Mouse (Mus musculus) gastrocnemius, postnatal 36 days (tissue): ENCODE results near the gene Zfp213. TPM values are rescaled to one million over a fixed set of nuclear protein-coding genes. Genes with fewer than 3 reads are reported as not detected.
"Not testable (repeated sequence)": the region's sequence is repeated elsewhere in the genome, so short reads cannot be mapped to it uniquely, and the experiment has no call there.

Source experiments
- DNase-seq, 2 experiments: peaks; one replicate each; pipeline ENCODE4 v3.0.0; 2022
- intact Hi-C: fragments of 180-260 bp; cut with DNase I; formaldehyde crosslinking; loops from one replicate; pipeline ENCODE4 v1.15.1; 2025
- total RNA-seq, 2 experiments: library from RNA; stranded (reverse); gene quantifications; 2 replicates each; pipeline ENCODE4 v1.2.3; 2021

The Zfp213 gene
- total RNA-seq, 2 experiments from 2014 or later, result 1.8 TPM

DNA sequence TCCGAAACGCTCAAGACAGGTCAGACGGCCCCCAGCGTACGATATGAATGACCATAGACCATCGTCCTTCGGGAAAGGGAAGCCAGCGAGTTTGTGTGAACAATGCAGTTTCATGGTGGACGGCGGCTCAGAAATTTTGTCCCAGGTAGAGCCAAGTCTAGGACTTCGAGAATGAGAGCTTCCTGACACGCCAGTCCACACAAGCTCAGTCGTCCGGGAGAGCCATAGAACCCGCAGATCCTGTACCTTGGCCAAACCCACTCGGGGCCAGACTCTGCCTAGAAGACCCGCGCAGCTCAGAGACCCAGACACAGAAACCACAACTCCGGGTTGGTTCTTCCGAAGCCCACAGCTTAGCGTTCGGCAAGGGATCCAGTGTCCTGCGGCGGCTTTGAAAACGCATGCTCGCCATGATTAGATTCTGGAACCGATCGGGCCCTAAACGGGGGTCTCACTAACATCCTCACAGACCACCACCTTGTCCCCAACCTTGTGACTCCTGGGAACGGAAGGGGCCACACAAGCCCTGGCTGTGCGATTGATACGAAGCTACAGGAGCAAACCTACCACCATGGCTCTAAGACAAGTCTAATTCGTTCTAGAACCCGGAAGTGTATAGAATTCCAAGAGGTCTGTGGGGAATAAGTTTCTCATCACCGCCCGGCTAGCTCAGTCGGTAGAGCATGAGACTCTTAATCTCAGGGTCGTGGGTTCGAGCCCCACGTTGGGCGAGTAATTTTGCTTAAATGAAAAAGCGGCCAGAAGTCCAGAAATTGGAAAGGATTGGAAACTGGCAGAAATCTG is 17.1 kb downstream of the Zfp213 start:
- peak; percentile 64 to 78 for DNase-seq
- intact Hi-C loops, result loop anchor here (10.0 kb wide), 1 partner anchor 352 kb away; the partner anchor contains the start of gene Zfp40

DNA sequence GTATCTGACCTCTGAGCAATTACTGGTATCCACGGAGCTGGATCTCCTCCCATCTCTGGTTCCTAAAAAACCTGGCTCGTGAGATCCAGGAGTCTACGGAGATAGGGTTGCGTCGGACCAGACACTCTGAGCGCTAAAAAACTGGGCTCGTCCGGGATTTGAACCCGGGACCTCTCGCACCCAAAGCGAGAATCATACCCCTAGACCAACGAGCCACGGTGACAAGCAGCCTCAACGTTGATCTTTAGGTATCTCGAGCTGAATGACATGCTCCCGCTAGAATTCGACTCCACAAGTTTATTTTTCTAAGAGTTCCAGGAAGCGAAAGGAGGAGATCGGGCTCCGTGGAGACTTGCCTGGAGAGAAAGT is 17.7 kb downstream of the Zfp213 start:
- intact Hi-C loops, result loop anchor here (10.0 kb wide), 1 partner anchor 352 kb away; the partner anchor contains the start of gene Zfp40

DNA sequence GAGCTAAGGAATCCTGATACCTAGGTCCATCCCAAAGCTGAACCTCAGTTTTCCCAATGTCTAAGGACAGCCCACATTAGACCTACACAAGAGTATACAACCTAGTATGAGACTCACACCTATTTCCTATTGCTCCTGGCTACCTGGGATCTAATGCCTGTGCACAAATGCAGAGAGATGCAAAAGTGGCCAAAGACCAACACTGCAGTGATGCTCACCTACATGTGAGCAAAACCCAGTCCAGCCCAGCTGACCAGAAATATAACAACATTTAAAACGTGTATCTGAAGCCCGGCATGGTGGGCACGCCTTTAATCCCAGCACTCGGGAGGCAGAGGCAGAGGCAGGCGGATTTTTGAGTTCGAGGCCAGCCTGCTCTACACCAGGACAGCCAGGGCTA is 18.2 kb downstream of the Zfp213 start:
- intact Hi-C loops, result loop anchor here (10.0 kb wide), 1 partner anchor 351 kb away; the partner anchor contains the start of gene Zfp40
- no peak for DNase-seq

More for the DNA sequence above, 17.7 kb downstream of the Zfp213 start:
- DNase-seq, result peak; percentile 55 to 79

DNA sequence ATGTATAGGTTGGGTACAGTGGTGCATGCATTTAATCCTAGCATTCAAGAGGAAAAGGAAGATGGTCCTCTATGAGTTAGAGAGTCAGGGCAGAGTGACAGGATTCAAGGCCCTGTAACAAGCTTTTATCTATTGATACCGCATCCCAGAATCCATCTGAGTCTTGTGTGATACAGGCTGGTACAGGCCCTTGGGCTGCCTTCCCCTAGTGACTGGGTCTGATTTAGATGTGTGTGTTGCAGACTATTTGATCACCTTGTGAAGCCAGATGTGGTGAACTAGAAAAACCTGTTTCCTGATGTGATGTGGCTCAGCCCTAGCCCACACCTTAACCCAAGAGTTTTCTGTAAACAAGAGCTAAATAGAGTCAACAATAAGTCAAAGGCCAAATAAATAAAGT is 19.3 kb downstream of the Zfp213 start:
- intact Hi-C loops, result loop anchor here (10.0 kb wide), 1 partner anchor 350 kb away; the partner anchor contains the start of gene Zfp40
- DNase-seq, result no peak

DNA sequence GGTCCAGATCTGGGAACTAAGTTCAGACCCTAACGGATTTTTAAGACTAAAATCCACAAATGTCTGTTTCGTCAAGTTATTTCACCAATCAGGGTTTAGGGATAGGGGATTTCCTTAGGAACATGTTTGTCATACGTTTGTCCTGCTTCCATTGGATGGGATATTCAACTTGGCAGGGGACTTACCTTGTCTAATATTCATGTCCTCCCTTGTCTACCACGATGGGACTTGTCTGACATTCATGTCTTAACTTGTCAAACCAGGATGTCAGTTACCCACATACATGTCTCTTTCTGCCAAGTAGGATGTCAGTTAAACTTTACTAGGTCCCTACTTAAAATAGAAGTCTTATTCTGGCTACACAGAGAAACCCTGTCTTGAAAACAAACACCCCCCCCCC is 20.1 kb downstream of the Zfp213 start:
- DNase-seq, result no peak
- intact Hi-C loops, result loop anchor here (10.0 kb wide), 1 partner anchor 349 kb away; the partner anchor contains the start of gene Zfp40

DNA sequence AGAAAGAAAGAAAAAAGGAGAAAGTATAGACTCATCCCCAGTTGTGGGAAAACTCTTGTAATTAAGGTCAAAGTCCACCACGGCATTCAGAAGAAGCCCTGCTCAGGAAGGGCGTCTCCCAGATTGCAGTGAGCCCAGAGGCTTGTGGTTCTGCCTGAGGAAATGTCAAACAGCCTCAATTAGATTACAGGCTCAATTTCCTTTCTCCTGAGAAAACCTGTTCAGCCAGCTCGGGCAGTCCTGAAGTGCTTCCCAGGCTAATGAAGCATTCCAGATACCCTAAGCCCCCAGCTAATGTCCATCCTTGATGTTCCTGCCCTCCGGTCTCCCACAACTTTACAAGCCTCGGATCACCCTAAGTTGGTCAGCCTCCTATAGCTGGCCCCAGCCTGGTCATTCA is 20.7 kb downstream of the Zfp213 start:
- intact Hi-C loops, result loop anchor here (10.0 kb wide), 1 partner anchor 349 kb away; the partner anchor contains the start of gene Zfp40
- no peak for DNase-seq

DNA sequence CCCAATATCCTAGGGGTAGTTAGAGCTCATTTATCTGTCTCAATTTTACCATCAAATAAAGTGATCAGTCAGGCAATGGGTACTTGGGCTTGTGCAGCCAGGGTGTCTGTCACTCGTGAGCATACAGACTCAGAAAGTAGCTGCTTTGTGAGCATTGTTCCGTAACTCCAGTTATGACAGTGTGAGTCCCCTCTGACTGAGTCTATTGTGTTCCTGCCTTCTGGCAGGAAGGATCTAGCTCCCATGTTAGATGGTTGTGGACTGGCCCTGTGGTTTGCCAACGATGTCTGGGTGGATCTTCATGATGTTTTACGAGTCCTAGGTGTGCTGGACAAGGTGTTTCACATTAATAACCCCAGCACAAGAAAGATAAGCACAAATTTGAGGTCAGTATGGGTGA is 21.2 kb downstream of the Zfp213 start:
- intact Hi-C loops, result loop anchor here (10.0 kb wide), 1 partner anchor 348 kb away; the partner anchor contains the start of gene Zfp40
- DNase-seq, result no peak

- intact Hi-C loops, result loop anchor here (10.0 kb wide), 1 partner anchor 347 kb away; the partner anchor contains the start of gene Zfp40
These were observed 21.9 kb downstream of the Zfp213 start for GRCm38 (mm10) chr17:23542004-23542720.

DNA sequence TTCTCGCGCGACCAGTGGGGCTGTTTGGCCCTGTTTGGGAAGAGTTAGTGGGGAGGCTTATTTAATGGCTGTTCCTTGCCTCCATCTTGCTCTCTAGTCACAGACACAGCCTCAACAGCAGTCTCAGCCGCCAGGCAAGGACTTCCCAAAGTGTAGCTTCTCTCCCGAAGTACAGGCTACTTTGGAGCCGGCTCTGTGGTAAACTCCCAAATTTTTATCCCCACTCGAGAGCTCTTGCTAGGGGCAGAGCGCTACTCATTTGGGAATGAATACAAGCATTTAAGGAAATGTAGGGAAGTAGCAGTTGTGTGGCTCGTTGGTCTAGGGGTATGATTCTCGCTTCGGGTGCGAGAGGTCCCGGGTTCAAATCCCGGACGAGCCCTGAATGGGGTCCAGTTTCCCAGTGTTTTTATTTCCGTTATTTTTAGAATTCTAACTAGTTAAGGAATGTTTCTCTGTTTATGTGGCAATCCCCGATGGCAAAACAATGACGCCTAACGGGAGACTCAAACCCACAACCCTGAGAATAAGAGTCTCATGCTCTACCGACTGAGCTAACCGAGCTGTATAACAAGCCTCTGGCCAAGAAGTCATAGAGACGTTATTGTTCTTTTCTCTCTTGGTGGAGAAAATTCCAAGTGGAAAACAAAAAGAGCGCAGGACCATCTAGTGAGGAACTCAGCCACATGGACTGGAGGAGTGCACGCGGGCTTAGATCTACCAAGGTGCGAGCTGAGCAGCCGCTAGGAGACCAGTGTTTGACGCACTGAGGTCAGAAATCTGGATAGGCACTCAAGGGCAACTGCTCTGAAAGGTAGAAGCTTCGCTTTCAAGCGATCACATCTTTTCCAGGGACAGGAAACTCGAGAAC is 23.2 kb downstream of the Zfp213 start:
- DNase-seq, result no peak
- intact Hi-C loops, result loop anchor here (10.0 kb wide), 1 partner anchor 346 kb away; the partner anchor contains the start of gene Zfp40

More at GRCm38 (mm10) chr17:23542004-23542720, 21.9 kb downstream of the Zfp213 start:
- no peak for DNase-seq

GRCm38 (mm10) chr17:23540106-23540505 is 23.9 kb downstream of the Zfp213 start:
- intact Hi-C loops, result loop anchor here (10.0 kb wide), 1 partner anchor 345 kb away; the partner anchor contains the start of gene Zfp40

DNA sequence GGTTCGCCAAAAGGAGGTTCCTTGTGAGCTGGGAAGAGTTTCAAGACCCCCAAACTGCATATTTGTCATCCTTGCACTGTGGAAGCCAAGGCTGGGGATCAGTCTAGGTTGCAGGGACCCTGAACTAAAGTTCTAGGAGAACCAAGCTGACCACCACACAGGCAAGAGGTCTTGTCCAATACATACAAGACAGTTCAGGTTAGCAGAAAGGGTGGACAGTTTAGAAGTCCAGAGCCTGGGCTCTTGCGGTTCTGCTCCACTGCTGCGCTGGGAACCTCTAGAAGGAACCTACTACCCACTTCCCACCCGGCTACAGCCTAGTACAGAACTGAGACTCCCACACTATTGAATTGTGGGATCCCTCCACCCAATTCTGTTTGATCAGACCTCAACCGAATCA is 24.4 kb downstream of the Zfp213 start:
- intact Hi-C loops, result loop anchor here (10.0 kb wide), 1 partner anchor 345 kb away; the partner anchor contains the start of gene Zfp40

More at GRCm38 (mm10) chr17:23540106-23540505, 23.9 kb downstream of the Zfp213 start:
- no peak for DNase-seq

DNA sequence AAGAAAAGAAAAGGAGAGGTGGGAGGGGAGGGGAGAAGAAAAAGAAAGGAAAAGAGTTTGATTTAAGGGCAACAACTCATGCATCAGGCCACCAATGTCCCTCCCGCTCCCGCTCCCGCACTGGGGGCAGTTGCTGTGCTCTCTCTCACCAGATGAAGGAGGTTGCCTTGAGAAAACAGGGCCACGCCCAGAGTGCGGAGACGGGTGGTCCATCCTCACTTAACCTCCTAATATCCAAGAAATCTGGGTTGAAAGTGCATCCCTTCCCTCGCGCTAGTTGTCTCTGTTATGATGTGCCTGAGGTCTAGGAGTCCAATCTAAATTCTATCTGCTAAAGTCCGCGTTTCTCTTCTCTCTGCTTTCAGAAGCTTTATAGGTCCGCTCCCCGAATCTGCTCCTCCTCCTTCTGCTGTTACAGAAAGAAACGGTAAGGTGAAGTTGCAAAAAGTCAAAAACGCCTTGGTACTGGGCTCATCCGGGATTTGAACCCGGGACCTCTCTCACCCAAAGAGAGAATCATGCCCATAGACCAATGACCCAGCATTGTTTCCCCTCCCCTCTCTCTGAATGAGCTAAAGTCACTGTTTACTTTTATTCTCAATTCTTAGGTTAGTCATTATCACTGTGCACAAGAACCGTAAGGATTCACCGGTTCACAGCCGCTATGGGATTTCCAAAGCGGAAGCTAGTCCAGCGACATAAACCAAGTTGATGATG is 25.6 kb downstream of the Zfp213 start:
- DNase-seq, result no peak
- intact Hi-C loops, result no loop called here

More for the DNA sequence above, 24.4 kb downstream of the Zfp213 start:
- DNase-seq, result no peak

GRCm38 (mm10) chr17:23537554-23538255 is 26.3 kb downstream of the Zfp213 start:
- intact Hi-C loops, result no loop called here
- DNase-seq, result no peak

DNA sequence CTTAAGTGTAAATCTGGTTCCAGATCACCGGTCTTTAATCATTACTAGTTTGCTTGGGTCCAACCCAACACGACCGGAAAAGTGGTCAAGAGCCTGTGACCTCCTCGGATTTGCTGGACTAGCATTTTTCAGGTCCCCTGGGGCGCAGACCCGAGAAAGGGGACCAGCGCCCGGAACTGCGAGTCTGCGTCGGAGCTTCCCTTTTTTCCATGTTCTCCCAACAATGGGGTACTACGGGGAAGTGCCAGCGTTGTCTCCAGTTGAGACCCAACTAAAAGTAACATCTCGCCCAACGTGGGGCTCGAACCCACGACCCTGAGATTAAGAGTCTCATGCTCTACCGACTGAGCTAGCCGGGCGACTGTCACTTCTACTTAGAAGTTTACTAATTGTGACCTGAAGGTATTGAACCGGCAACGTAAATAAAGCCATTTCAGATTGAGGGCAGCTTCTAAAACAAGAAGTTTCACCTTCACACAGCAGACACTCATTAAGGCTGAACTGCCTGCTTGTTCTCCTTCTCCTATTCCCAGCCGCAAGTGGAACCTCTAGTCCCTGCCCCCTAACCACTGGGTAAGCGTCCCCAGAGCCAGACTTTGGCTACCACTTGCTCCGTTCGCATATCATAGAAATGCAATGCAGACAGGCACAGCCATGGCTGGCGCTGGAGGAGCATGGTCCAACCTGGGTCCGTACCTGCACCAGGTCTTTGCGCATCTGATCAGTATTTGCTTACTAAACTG is 28.8 kb downstream of the Zfp213 start:
- DNase-seq, intact Hi-C loops: not testable (repeated sequence)

GRCm38 (mm10) chr17:23533591-23534490 is 30.2 kb downstream of the Zfp213 start:
- DNase-seq, intact Hi-C loops: not testable (repeated sequence)

GRCm38 (mm10) chr17:23531408-23531807 is 32.6 kb downstream of the Zfp213 start:
- DNase-seq, intact Hi-C loops: not testable (repeated sequence)
